Mouse (Mus musculus) hindbrain, embryonic 16.5 days (tissue): ENCODE data around the gene Nrg4. TPM values are rescaled to one million over a fixed set of nuclear protein-coding genes. Genes with fewer than 3 reads are reported as not detected.
"Not testable (repeated sequence)": the region's sequence is repeated elsewhere in the genome, so short reads cannot be mapped to it uniquely, and the experiment has no call there.

Source experiments
- ATAC-seq: fragments of 200-750 bp; cut with Nextera tagmentation; 2 replicates; pipeline ENCODE4 v1.8.0; 2017; ENCODE audit warnings: moderate TSS enrichment, moderate library complexity
- H3K27ac ChIP-seq: fragments of 300-500 bp; sonication (generic); 2 replicates; pipeline ENCODE4 v1.5.1; 2014; ENCODE audit warnings: low read depth, mild to moderate bottlenecking, control low read depth, low read length, moderate library complexity
- H3K27me3 ChIP-seq: fragments of 300-500 bp; sonication (generic); replicated peaks from 2 replicates; pipeline ENCODE4 v1.6.1; 2014; ENCODE audit warnings: low read length; ENCODE audit not compliant: control insufficient read depth, insufficient read depth
- H3K36me3 ChIP-seq: fragments of 300-500 bp; sonication (generic); 2 replicates; pipeline ENCODE4 v1.6.1; 2014; ENCODE audit warnings: mild to moderate bottlenecking, low read length, moderate library complexity, mixed read lengths; ENCODE audit not compliant: control insufficient read depth, insufficient read depth
- H3K4me1 ChIP-seq: fragments of 300-500 bp; sonication (generic); 2 replicates; pipeline ENCODE4 v1.6.1; 2014; ENCODE audit warnings: low read depth, low read length; ENCODE audit not compliant: control insufficient read depth, insufficient read depth
- H3K4me2 ChIP-seq: fragments of 300-500 bp; sonication (generic); 2 replicates; pipeline ENCODE4 v1.6.1; 2014; ENCODE audit warnings: mild to moderate bottlenecking, low read length, control low read depth, moderate library complexity
- H3K4me3 ChIP-seq: fragments of 300-500 bp; sonication (generic); 2 replicates; pipeline ENCODE4 v1.5.1; 2014; ENCODE audit warnings: mild to moderate bottlenecking, low read length, control low read depth, moderate library complexity
- H3K9ac ChIP-seq: fragments of 300-500 bp; sonication (generic); 2 replicates; pipeline ENCODE4 v1.6.1; 2014; ENCODE audit warnings: low read depth, mild to moderate bottlenecking, control low read depth, low read length, moderate library complexity
- H3K9me3 ChIP-seq: fragments of 300-500 bp; sonication (generic); 2 replicates; pipeline ENCODE4 v1.6.1; 2014; ENCODE audit warnings: mild to moderate bottlenecking, low read length, moderate library complexity; ENCODE audit not compliant: control insufficient read depth
- WGBS: fragments of 180-500 bp; shearing (Covaris S2); extraction: QIAGEN DNeasy Blood & Tissue Kit; methylation state at CpG from one replicate; pipeline ENCODE4 v1.1.7; 2014; 5-methylcytosine and 5-hydroxymethylcytosine counted together
- polyA plus RNA-seq: library from polyadenylated mRNA; unstranded; fragments of >200 nt; fragmentation: Nextera tagmentation; extraction: Ambion mirVana; gene quantifications from 2 replicates; pipeline ENCODE4 v1.2.1, GENCODE M21; 2015

Nrg4 gene
- polyA plus RNA-seq, 1 experiment from 2014 or later, result 1.7 TPM

DNA sequence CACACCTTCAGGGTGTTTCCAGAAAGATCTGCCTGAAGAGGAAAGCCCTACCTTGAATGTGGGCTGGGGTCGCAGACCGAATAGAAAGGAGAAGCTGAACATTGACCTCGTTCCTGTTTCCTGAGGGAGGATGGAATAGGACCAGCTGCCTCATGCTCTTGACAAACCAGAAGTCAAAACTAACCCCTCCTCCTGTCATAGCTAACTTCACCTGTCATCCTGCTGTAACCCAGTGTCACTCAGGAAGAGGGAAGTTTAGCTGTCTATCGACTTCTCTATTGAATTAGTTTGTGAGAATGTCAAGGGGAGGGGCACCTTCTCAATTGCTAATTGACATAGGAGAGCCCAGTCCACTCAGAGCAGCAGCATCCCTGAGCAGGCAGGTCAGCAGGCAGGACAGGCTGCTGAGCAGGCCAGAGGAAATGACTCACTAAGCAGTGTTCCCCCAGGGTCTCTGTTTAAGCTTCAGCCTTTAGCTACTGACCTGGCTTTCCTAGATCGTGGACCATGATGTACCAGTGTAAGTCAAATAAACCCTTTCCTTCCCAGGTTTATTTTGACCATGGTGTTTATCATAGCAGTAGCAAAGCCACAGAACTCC, 54.6 kb downstream of the Nrg4 start:
- no peak for ATAC-seq
- WGBS, result 53% methylated on average over 5 of the region's 5 CpGs

DNA sequence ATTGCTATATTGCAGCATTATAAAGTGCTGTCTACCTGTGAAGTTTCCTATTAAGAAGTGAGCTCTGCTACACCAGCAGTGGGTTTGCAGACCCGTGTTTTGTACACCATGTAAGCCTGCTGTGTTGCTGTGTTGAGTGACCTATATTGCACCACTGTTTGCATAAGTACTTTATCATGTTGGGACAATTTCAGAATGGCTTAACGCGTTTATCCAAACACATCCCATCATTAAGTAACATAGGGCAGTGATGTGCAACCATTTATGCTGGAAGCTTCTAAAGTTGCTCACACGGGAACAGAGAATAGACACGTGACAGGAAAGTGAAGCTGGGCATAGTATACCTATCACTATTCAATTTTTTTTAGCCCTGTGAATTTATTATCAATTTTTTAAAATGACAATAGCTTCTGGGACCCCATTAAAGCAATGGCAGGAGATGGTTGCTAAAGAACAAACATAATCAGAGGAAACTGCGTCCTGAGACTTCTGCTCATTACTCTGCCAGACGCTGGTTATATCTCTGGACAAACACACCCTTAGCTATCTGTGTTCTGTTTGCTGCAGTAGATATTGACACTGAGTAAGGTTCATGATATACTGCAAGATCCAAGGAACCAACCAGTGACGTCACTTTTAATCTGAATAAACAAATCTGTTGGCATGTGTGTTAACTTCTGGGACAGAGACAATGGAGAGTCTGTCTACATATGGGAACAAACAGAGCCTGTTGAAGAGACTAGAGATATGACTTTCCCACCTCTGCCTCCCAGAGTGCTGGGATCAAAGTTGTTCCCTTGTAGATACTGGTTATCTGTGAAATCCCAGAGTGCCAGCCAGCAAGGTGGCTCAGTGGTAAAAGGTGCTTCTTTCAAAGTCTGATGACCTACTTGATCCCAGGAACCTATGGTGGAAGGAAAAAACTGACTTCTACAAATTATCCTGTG, 62.0 kb downstream of the Nrg4 start:
- H3K36me3 ChIP-seq, result no peaks in the 10 kb centered on the region
- no peak overlapping the region for H3K27ac ChIP-seq
- H3K27me3 ChIP-seq, result no peaks in the 10 kb centered on the region
- no peak overlapping the region for H3K9ac ChIP-seq
- no peak for ATAC-seq
- no peak overlapping the region for H3K4me2 ChIP-seq
- 86% methylated on average over 8 of the region's 8 CpGs for WGBS
- no peaks in the 10 kb centered on the region for H3K9me3 ChIP-seq
- H3K4me1 ChIP-seq, result no peaks in the 10 kb centered on the region
- H3K4me3 ChIP-seq, result no peak overlapping the region

More for the DNA sequence above, 54.6 kb downstream of the Nrg4 start:
- no peak overlapping the region for H3K9ac ChIP-seq
- no peaks in the 10 kb centered on the region for H3K27me3 ChIP-seq
- no peaks in the 10 kb centered on the region for H3K36me3 ChIP-seq
- no peak overlapping the region for H3K27ac ChIP-seq
- no peak overlapping the region for H3K4me3 ChIP-seq
- H3K9me3 ChIP-seq, result no peaks in the 10 kb centered on the region
- no peaks in the 10 kb centered on the region for H3K4me1 ChIP-seq
- H3K4me2 ChIP-seq, result no peak overlapping the region

DNA sequence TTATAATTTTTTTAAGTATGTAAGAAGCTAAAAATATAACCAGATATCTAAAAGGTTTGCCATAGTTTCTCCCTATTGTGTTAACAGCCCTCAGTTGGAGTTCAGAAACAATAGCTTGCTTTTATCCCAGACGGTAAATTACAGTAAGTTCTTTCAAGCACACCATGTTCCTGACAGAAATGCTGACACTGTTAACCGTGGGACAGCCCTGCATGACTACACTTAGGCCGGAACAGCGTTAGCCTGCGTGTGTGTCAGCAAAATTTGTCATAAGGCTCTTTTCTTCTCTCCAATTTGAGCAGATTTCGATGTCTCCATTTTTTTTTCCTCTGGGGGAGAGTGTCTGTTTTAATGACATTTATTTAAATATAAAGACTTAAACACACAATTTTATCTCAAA, 66.9 kb downstream of the Nrg4 start:
- WGBS, result 54% methylated on average over 6 of the region's 6 CpGs
- Histone ChIP-seq H3K27ac (no peak overlapping the region), H3K4me3 (no peak overlapping the region), H3K9me3 (no peaks in the 10 kb centered on the region), H3K4me2 (no peak overlapping the region), H3K27me3 (no peaks in the 10 kb centered on the region), H3K36me3 (no peaks in the 10 kb centered on the region), H3K9ac (no peak overlapping the region), H3K4me1 (no peaks in the 10 kb centered on the region)
- no peak for ATAC-seq

DNA sequence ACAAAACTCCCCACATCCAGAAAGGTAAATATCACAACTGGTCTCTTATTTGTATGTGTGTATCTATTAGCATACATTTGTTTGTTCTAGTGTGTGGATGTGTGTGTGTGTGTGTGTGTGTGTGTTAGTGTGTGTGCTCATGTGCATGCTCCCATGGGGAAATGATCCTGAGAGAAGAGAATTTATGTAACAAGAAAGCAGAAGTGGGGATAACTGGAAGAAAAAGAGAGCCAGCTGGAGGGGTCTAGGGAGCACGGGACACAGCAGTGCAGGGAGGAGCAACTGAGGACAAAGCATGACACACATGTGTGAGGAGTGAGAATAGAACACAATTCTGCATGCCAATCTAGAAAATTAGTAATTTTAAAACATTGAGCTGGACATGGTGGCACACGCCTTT, 69.5 kb downstream of the Nrg4 start:
- 84% methylated on average over 2 of the region's 2 CpGs for WGBS
- H3K4me2 ChIP-seq, result no peak overlapping the region
- no peak overlapping the region for H3K9ac ChIP-seq
- H3K9me3 ChIP-seq, result no peaks in the 10 kb centered on the region
- H3K4me3 ChIP-seq, result no peak overlapping the region
- H3K36me3 ChIP-seq, result no peaks in the 10 kb centered on the region
- ATAC-seq, result no peak
- H3K27me3 ChIP-seq, result no peaks in the 10 kb centered on the region
- H3K4me1 ChIP-seq, result no peaks in the 10 kb centered on the region
- H3K27ac ChIP-seq, result no peak overlapping the region

DNA sequence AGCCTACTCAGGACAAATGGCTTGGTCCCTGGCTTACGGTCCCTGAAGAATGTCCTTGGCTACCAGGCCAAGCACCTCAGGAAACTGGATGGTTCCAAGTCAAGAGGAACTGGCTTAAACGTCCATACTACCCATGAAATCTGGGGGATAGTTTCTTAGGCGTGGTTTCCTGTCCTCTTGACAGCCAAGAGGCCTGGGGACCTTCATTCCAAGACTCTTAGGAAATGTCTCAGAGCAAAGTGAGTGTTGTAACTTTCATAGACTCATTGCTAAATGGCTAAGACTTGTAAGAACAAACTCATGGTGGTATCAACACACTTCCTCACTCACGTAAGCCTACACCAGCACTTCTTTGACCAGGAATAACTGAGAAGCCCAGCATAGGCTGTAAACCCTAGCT, 71.0 kb downstream of the Nrg4 start:
- Histone ChIP-seq H3K4me3 (no peak overlapping the region), H3K27me3 (no peaks in the 10 kb centered on the region), H3K9me3 (no peaks in the 10 kb centered on the region), H3K36me3 (no peaks in the 10 kb centered on the region), H3K9ac (no peak overlapping the region), H3K27ac (no peak overlapping the region), H3K4me2 (no peak overlapping the region), H3K4me1 (no peaks in the 10 kb centered on the region)
- no peak for ATAC-seq
- WGBS, result 73% methylated on average over 4 of the region's 4 CpGs

DNA sequence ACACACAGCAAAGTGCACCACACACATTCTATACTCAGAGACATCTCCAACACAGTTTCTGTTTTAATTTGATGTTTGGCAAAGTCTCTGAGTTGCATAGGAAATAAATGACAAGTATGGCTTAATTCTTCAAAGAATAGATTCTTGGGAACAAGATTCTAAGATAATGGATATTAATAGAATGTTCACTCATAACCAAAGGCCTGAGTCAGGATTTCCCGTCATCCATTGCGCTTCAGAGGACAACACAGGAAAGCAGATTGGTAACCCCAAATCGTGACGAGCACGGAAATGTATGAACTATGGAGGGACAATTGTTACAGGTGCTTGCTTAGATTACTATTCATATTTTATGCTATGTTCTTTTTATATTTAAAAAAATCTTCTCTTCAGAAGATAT, 71.6 kb downstream of the Nrg4 start:
- no peaks in the 10 kb centered on the region for H3K4me1 ChIP-seq
- no peaks in the 10 kb centered on the region for H3K27me3 ChIP-seq
- no peaks in the 10 kb centered on the region for H3K9me3 ChIP-seq
- H3K9ac ChIP-seq, result no peak overlapping the region
- no peaks in the 10 kb centered on the region for H3K36me3 ChIP-seq
- 93% methylated on average over 5 of the region's 5 CpGs for WGBS
- H3K4me3 ChIP-seq, result no peak overlapping the region
- no peak for ATAC-seq
- H3K27ac ChIP-seq, result no peak overlapping the region
- no peak overlapping the region for H3K4me2 ChIP-seq

DNA sequence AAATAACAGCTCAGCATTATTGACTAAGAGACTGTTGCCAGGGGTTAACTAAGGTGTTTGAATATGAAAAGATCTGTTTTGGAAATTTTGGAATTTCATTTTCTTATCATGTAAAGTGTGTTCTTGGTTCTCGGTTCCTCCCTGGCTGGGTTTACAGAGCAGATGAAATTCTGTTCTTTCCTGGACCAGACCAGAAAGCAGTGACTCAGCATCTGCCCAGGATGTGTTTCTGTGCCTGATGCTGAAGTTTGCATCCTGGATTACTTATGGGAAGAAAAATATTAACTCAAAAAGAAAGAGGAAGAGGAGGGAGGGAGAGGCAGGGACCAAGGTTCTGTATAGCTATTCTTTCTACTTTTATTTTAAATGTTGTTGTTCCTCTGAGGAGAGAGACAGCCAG, 72.8 kb downstream of the Nrg4 start:
- Histone ChIP-seq H3K36me3 (no peaks in the 10 kb centered on the region), H3K4me2 (no peak overlapping the region), H3K4me1 (no peaks in the 10 kb centered on the region), H3K9ac (no peak overlapping the region), H3K27me3 (no peaks in the 10 kb centered on the region), H3K9me3 (no peaks in the 10 kb centered on the region), H3K27ac (no peak overlapping the region), H3K4me3 (no peak overlapping the region)
- 72% methylated on average over 1 of the region's 1 CpGs for WGBS
- no peak for ATAC-seq

DNA sequence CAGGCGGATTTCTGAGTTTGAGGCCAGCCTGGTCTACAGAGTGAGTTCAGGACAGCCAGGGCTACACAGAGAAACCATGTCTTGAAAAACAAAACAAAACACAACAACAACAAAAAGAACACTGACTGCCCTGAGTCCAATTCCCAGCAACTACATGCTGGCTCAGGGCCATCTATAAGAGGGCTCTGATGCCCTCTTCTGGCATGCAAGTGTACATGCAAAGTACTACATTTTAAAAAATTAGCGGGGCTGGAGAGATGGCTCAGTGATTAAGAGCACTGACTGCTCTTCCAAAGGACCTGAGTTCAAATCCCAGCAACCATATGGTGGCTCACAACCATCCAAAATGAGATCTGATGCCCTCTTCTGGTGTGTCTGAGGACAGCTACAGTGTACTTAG, 74.5 kb downstream of the Nrg4 start:
- H3K27ac ChIP-seq, ATAC-seq, H3K9me3 ChIP-seq, H3K36me3 ChIP-seq, H3K4me3 ChIP-seq, H3K9ac ChIP-seq, H3K4me1 ChIP-seq, H3K4me2 ChIP-seq, H3K27me3 ChIP-seq: not testable (repeated sequence)
- 66% methylated on average over 2 of the region's 2 CpGs for WGBS

DNA sequence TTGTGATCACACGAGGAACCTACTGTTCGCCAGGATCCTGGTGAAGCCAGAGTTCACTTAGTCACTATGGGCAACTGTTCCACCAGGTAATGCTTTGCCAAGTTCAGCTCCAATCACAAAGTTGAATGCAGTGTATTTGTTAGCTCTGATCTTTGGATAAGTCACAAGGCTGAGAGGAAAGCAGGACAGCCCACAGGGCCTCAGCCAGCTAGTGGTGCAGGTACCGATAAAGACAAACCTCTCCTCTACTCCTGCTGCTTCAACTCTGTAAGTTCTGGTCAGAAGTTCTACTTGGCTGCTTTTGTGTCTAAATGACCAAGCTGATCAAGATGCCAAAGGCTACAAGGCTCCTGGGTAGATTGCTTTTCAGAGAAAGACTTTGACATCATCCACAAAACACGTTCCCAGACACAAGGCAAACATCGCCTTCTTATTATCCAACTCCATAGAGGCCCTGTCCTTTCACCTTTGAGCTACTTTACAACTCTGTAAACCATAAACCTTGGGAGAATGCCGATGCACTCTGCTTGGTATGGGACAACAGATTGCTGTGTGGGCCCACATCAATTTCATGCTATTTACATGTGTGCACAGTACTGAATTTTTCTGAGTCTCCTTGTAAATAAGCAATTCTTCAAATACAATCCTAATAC, 75.9 kb downstream of the Nrg4 start:
- Histone ChIP-seq H3K27ac (no peak overlapping the region), H3K36me3 (no peaks in the 10 kb centered on the region), H3K4me1 (no peaks in the 10 kb centered on the region), H3K4me3 (no peak overlapping the region), H3K27me3 (no peaks in the 10 kb centered on the region), H3K9ac (no peak overlapping the region), H3K4me2 (no peak overlapping the region), H3K9me3 (no peaks in the 10 kb centered on the region)
- 83% methylated on average over 6 of the region's 6 CpGs for WGBS
- ATAC-seq, result no peak
